Mouse (Mus musculus) stomach, embryonic 14.5 days (tissue): Measurements from ENCODE around the gene Mroh3. TPM values are rescaled to one million over a fixed set of nuclear protein-coding genes. Genes with fewer than 3 reads are reported as not detected.

Source experiments
- ATAC-seq: fragments of 200-750 bp; cut with Nextera tagmentation; 2 replicates; pipeline ENCODE4 v1.8.0; 2017; ENCODE audit warnings: low read depth, moderate TSS enrichment; ENCODE audit not compliant: insufficient number of reproducible peaks, insufficient read depth, low FRiP score
- H3K27ac ChIP-seq: fragments of 300-500 bp; sonication (generic); 2 replicates; pipeline ENCODE4 v1.5.1; 2014; ENCODE audit warnings: mild to moderate bottlenecking, low read length, moderate library complexity, mixed read lengths
- H3K27me3 ChIP-seq: fragments of 300-500 bp; sonication (generic); 2 replicates; pipeline ENCODE4 v1.6.1; 2014; ENCODE audit warnings: low read length, control low read depth, mixed read lengths; ENCODE audit not compliant: control insufficient read depth, insufficient read depth
- H3K36me3 ChIP-seq: fragments of 300-500 bp; sonication (generic); 2 replicates; pipeline ENCODE4 v1.6.1; 2014; ENCODE audit warnings: mild to moderate bottlenecking, control low read depth, low read length, moderate library complexity, mixed read lengths; ENCODE audit not compliant: control insufficient read depth, insufficient read depth
- H3K4me1 ChIP-seq: fragments of 300-500 bp; sonication (generic); 2 replicates; pipeline ENCODE4 v1.6.1; 2014; ENCODE audit warnings: low read length, control low read depth, mixed read lengths; ENCODE audit not compliant: control insufficient read depth, insufficient read depth
- H3K4me2 ChIP-seq: fragments of 300-500 bp; sonication (generic); replicated peaks from 2 replicates; pipeline ENCODE4 v1.6.1; 2014; ENCODE audit warnings: low read depth, low read length, control low read depth
- H3K4me3 ChIP-seq: fragments of 300-500 bp; sonication (generic); 2 replicates; pipeline ENCODE4 v1.5.1; 2014; ENCODE audit warnings: low read depth, low read length, control low read depth
- H3K9ac ChIP-seq: fragments of 300-500 bp; sonication (generic); replicated peaks from 2 replicates; pipeline ENCODE4 v1.6.1; 2014; ENCODE audit warnings: low read depth, mild to moderate bottlenecking, control low read depth, low read length, moderate library complexity, mixed read lengths
- H3K9me3 ChIP-seq: fragments of 300-500 bp; sonication (generic); 2 replicates; pipeline ENCODE4 v1.6.1; 2016; ENCODE audit warnings: low read depth, low read length, control low read depth; ENCODE audit not compliant: control insufficient read depth
- WGBS: fragments of 180-500 bp; shearing (Covaris S2); extraction: QIAGEN DNeasy Blood & Tissue Kit; methylation state at CpG from one replicate; pipeline ENCODE4 v1.1.7; 2014; 5-methylcytosine and 5-hydroxymethylcytosine counted together
- polyA plus RNA-seq: library from polyadenylated mRNA; unstranded; fragments of >200 nt; fragmentation: Nextera tagmentation; extraction: Ambion mirVana; gene quantifications from 2 replicates; pipeline ENCODE4 v1.2.1, GENCODE M21; 2014

Gene Mroh3
- polyA plus RNA-seq, 1 experiment from 2014 or later = 2.7 TPM

DNA sequence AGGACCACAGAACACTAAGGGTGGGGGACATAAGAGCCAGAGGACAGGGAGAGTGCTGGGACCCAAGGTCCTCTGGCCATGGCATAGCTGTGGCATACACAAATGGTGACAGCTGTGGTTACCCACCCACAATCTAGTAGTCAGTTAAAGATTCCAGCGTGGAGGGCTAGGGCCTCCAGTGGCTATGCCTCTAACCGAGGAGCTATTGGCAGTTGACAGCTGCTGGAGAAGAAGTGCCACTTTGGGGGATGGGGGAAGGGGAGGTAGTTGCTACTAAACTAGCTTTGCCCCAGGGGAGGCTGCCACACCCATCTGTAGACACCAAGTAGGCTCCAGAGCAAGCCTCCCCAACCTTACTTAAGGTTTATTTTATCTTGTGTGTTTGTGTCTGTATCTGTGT is 40.8 kb upstream of the Mroh3 start:
- Histone ChIP-seq H3K4me1 (no peaks in the 10 kb centered on the region), H3K4me3 (no peak overlapping the region), H3K27me3 (0 out of 2 replicates have a peak, but pooled peaks cover 5% of the 10 kb centered on the region), H3K9ac (no peak overlapping the region), H3K4me2 (no peak overlapping the region), H3K36me3 (no peaks in the 10 kb centered on the region), H3K9me3 (no peaks in the 10 kb centered on the region), H3K27ac (no peak overlapping the region)
- WGBS = 18% methylated on average over 2 of the region's 2 CpGs
- ATAC-seq = no peak

DNA sequence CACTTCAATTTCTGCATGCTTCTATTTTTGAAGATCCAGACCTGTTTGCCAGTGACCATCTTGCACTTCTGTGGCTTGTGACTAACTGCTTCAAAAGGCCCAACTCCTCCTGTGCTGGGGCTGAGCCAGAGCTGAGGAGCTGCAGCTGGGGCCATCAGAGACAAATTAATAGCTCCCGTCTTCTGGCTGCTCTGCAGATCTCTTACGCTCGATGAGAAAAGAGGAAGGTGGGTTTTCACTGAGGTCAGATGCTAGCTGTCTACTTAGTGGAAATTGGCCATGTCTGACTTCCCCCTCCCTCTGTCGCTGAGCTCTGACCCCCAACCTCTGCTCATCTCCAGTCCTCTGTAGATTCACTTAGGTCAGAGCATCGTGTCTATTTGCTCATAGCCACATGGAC is 37.0 kb upstream of the Mroh3 start:
- H3K4me3 ChIP-seq = no peak overlapping the region
- no peaks in the 10 kb centered on the region for H3K4me1 ChIP-seq
- H3K27ac ChIP-seq = no peak overlapping the region
- no peak for ATAC-seq
- 32% methylated on average over 5 of the region's 5 CpGs for WGBS
- H3K9ac ChIP-seq = no peak overlapping the region
- H3K27me3 ChIP-seq = no peaks in the 10 kb centered on the region
- no peaks in the 10 kb centered on the region for H3K36me3 ChIP-seq
- no peaks in the 10 kb centered on the region for H3K9me3 ChIP-seq
- H3K4me2 ChIP-seq = no peak overlapping the region

DNA sequence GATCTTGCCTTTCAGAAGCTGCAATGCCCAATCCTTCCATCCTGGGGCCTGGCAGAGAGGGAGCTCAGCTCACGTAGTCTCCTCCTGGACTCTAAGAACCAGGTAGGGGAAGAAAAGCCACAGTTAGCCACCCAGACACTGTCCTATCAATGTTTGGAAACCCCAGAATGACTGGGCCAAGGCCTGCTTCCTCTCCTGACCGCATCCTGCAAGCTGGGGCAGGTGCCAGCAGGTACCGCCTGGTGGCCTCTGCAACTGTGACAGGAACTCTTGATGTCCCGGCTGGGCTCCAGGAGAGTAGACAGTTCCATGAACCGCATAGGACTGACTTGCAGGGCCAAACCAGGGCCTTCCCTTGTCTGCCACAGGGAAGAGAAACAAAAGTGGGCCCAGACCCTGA is 34.8 kb upstream of the Mroh3 start:
- Histone ChIP-seq H3K4me1 (no peaks in the 10 kb centered on the region), H3K4me3 (no peak overlapping the region), H3K9ac (no peak overlapping the region), H3K36me3 (no peaks in the 10 kb centered on the region), H3K4me2 (no peak overlapping the region), H3K27ac (no peak overlapping the region), H3K27me3 (no peaks in the 10 kb centered on the region), H3K9me3 (no peaks in the 10 kb centered on the region)
- WGBS = 85% methylated on average over 5 of the region's 5 CpGs
- no peak for ATAC-seq

DNA sequence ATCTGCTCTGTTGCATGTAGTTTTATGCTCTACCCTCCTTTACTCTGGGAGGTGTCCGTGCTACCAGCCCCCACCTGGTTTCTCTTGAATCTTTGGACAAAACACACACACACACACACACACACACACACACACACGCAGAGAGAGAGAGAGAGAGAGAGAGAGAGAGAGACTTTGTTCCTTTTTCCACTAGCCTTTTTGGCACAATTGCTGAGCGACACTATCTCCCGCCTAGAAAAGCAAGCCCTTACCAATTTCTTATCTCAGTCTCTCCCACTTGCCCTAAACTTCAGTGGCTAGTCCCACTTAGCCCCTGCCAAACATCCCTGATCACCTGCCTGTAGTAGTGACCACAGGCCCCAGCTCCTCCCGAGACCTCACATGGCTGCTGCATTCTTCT is 31.8 kb upstream of the Mroh3 start:
- no peaks in the 10 kb centered on the region for H3K36me3 ChIP-seq
- no peaks in the 10 kb centered on the region for H3K9me3 ChIP-seq
- 77% methylated on average over 5 of the region's 5 CpGs for WGBS
- no peak overlapping the region for H3K9ac ChIP-seq
- no peak overlapping the region for H3K4me2 ChIP-seq
- no peak for ATAC-seq
- no peak overlapping the region for H3K4me3 ChIP-seq
- no peaks in the 10 kb centered on the region for H3K27me3 ChIP-seq
- no peak overlapping the region for H3K27ac ChIP-seq
- H3K4me1 ChIP-seq = no peaks in the 10 kb centered on the region

DNA sequence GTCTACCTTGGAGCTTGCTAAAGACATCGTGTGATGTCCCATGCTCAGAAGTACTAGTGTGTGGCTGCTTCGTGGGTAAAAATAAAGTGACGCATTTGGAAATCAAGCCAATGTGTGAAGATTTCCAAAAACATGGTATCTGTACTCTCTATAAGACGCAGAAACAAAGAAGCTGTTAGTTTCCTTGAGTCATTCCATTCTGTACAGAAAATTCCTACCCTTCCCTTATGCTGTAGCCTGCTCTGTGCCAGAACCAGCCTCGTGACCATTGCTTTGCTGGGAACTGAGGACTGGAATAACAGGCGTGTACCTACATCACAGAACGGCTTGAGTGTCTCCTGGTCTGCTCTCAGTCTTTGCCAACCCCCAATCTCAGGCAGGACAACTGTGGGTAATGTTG is 29.2 kb upstream of the Mroh3 start:
- no peaks in the 10 kb centered on the region for H3K27me3 ChIP-seq
- no peak overlapping the region for H3K27ac ChIP-seq
- 84% methylated on average over 7 of the region's 7 CpGs for WGBS
- H3K4me2 ChIP-seq = no peak overlapping the region
- H3K9me3 ChIP-seq = no peaks in the 10 kb centered on the region
- no peak for ATAC-seq
- H3K36me3 ChIP-seq = no peaks in the 10 kb centered on the region
- H3K4me3 ChIP-seq = no peak overlapping the region
- no peak overlapping the region for H3K9ac ChIP-seq
- no peaks in the 10 kb centered on the region for H3K4me1 ChIP-seq

DNA sequence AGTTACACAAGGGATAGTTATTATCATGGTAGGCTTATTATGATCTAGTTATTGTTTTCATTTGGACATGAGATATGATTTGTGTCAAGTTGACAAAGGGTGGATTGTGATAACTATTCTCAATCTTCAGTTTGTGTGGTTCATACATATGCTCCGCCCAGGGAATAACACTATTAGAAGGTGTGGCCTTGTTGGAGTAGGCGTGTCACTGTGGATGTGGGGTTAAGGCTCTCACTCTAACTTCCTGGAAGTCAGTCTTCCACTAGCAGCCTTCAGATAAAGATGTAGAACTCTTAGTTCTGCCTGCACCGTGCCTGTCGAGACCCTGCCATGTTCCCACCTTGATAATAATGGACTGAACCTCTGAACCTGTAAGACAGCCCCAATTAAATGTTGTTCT is 25.9 kb upstream of the Mroh3 start:
- Histone ChIP-seq H3K9ac (no peak overlapping the region), H3K27me3 (no peaks in the 10 kb centered on the region), H3K4me2 (no peak overlapping the region), H3K9me3 (no peaks in the 10 kb centered on the region), H3K27ac (no peak overlapping the region), H3K4me3 (no peak overlapping the region), H3K4me1 (no peaks in the 10 kb centered on the region), H3K36me3 (no peaks in the 10 kb centered on the region)
- 80% methylated on average over 4 of the region's 4 CpGs for WGBS
- no peak for ATAC-seq

DNA sequence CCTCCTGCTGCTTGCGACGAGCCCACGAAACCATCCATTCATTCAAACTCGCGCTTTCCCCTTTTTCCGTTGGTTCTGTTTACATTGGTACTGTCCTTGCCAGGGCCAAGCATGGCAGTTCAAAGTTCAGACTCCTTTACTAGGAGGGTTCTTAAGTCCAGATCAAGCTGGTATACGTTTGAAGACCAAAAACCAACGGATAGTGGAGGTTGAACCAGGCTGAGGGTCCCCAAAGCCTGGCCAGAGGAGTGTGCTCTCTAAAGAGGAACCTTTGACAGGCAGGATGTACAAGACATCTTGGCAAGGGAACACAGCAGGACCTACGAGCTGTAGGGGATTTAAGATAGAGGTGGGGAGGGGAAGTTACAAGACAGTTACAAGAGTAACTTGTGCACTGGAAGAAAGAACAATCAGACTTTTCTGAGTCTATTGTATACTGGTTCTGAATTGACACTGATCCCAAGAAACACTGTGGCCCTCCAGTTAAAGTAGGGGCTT is 22.0 kb upstream of the Mroh3 start:
- Histone ChIP-seq H3K9me3 (no peaks in the 10 kb centered on the region), H3K4me1 (0 out of 2 replicates have a peak, but pooled peaks cover 22% of the 10 kb centered on the region), H3K36me3 (no peaks in the 10 kb centered on the region), H3K4me2 (peak overlapping the region; percentile 56), H3K27ac (no peak overlapping the region), H3K9ac (no peak overlapping the region; the same call in 1 of the 2 replicates), H3K4me3 (peak overlapping the region; percentile 61), H3K27me3 (no peaks in the 10 kb centered on the region)
- ATAC-seq = no peak
- 4% methylated on average over 9 of the region's 9 CpGs for WGBS

DNA sequence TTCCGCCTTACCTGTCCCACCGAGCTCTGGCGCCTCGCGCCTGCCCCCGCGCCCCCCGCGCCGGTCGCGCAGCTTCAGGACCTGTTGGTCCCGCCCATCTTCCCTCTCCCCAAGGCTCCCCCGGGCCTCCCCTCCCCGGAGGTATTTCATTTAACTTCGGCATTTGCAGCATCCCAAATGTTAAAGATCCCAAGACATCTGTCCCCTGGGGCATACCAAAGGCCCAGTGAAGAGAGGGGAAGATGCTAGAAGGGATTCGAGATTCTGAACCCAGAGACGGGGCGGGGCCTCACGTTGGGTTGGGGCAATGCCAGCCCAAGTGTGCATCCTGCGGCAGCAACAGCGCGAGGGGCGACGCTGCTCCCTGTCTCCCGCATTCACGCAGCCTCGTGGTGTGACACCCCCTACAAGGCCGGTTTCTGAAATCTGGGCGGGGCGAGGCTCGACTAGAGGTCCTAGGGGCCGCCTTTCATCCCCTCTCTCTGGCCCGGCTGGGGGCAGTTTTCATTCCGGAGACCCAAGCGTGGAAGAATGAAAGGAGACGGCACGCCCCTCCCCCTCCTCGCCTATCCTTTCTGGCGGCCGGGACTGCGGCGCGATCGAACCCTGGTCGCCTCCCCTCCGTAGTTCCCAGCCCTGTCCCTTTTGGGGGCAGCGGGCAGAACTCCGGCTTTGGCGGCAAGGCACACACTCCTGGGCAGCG is 21.4 kb upstream of the Mroh3 start, which contains the start of gene Inava:
Gene Inava, minus strand, starts transcription at position 373 of the 703 bp plus-strand sequence.
- peak within 1 kb of the TSS; percentile 56 for H3K4me2 ChIP-seq
- H3K36me3 ChIP-seq = no peaks in the 10 kb centered on the region
- H3K4me3 ChIP-seq = peak within 1 kb of the TSS; percentile 61
- peak within 1 kb of the TSS; percentile 58 for H3K9ac ChIP-seq
- peak within 1 kb of the TSS; percentile 77 for H3K27ac ChIP-seq
- peaks cover 22% of the 10 kb centered on the region; the same call in 1 of the 2 replicates for H3K4me1 ChIP-seq
- 2% methylated on average over 50 of the region's 51 CpGs for WGBS
- no peaks in the 10 kb centered on the region for H3K9me3 ChIP-seq
- H3K27me3 ChIP-seq = no peaks in the 10 kb centered on the region
- ATAC-seq = peak; percentile 59
